Mouse (Mus musculus) hindbrain, embryonic 10.5 days (tissue): ENCODE results near the gene Fn3krp. TPM values are rescaled to one million over a fixed set of nuclear protein-coding genes. Genes with fewer than 3 reads are reported as not detected.

Experiments
- DNase-seq: peaks from one replicate; pipeline ENCODE4 v3.0.0-alpha.2; 2017; ENCODE audit warnings: low spot score
- H3K27ac ChIP-seq: fragments of 300-500 bp; sonication (generic); 2 replicates; pipeline ENCODE4 v1.5.1; 2016; ENCODE audit warnings: mild to moderate bottlenecking, moderate library complexity
- H3K27me3 ChIP-seq: fragments of 300-500 bp; sonication (generic); 2 replicates; pipeline ENCODE4 v1.6.1; 2016; ENCODE audit warnings: mild to moderate bottlenecking; ENCODE audit not compliant: poor library complexity, insufficient read depth, severe bottlenecking
- H3K36me3 ChIP-seq: fragments of 300-500 bp; sonication (generic); 2 replicates; pipeline ENCODE4 v1.6.1; 2016; ENCODE audit warnings: mild to moderate bottlenecking, moderate library complexity
- H3K4me1 ChIP-seq: fragments of 300-500 bp; sonication (generic); replicated peaks from 2 replicates; pipeline ENCODE4 v1.6.1; 2016; ENCODE audit warnings: mild to moderate bottlenecking
- H3K4me3 ChIP-seq: fragments of 300-500 bp; sonication (generic); 2 replicates; pipeline ENCODE4 v1.5.1; 2016; ENCODE audit warnings: mild to moderate bottlenecking, moderate library complexity
- H3K9me3 ChIP-seq: fragments of 300-500 bp; sonication (generic); 2 replicates; pipeline ENCODE4 v1.6.1; 2016; ENCODE audit warnings: mild to moderate bottlenecking, moderate library complexity
- WGBS: fragments of 180-500 bp; shearing (Covaris S2); methylation state at CpG from one replicate; pipeline ENCODE4 v1.1.7; 2016; 5-methylcytosine and 5-hydroxymethylcytosine counted together
- polyA plus RNA-seq: library from polyadenylated mRNA; unstranded; fragments of >200 nt; fragmentation: Nextera tagmentation; extraction: Ambion mirVana; gene quantifications from 2 replicates; pipeline ENCODE4 v1.2.1, GENCODE M21; 2016

Gene Fn3krp
- 6.9 and 7.6 TPM in 2 replicates for polyA plus RNA-seq

GRCm38 (mm10) chr11:121420830-121421552, at the start of gene Fn3krp:
Fn3krp (plus strand) TSS chr11:121421401.
- Histone ChIP-seq H3K27me3 (no peaks in the 10 kb centered on the region), H3K4me3 (peak within 1 kb of the TSS; percentile 74), H3K27ac (peak within 1 kb of the TSS; percentile 85), H3K9me3 (no peaks in the 10 kb centered on the region), H3K36me3 (no peaks in the 10 kb centered on the region), H3K4me1 (peaks cover 18% of the 10 kb centered on the region)
- DNase-seq, result peak; percentile 98
- WGBS, result 2% methylated on average over 28 of the region's 28 CpGs

GRCm38 (mm10) chr11:121373305-121373704, 47.9 kb upstream of the Fn3krp start:
- no peaks in the 10 kb centered on the region for H3K36me3 ChIP-seq
- no peaks in the 10 kb centered on the region for H3K4me1 ChIP-seq
- no peak for DNase-seq
- no peaks in the 10 kb centered on the region for H3K27me3 ChIP-seq
- H3K4me3 ChIP-seq, result no peak overlapping the region
- WGBS, result 69% methylated on average over 6 of the region's 6 CpGs
- H3K27ac ChIP-seq, result no peak overlapping the region
- H3K9me3 ChIP-seq, result 0 out of 2 replicates have a peak, but pooled peaks cover under 1% of the 10 kb centered on the region

DNA sequence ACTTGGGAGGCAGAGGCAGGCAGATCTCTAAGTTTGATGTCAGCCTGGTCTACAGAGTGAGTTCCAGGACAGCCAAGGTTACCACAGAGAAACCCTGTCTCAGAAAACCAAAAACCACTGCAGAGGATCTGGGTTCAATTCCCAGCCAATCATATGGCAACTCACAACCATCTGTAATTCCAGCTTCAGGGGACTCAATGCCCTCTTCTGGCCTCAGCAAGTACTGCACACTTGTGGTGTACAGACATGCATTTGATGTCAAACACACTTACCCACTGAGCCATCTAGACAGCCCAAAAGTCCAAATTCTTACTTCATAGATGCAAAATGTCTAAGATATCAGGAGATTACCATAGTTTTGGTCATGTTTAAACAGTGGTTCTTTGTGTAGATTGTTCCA, 42.6 kb upstream of the Fn3krp start:
- Histone ChIP-seq H3K4me3 (no peak overlapping the region), H3K36me3 (no peaks in the 10 kb centered on the region), H3K27me3 (no peaks in the 10 kb centered on the region), H3K4me1 (peaks cover 12% of the 10 kb centered on the region), H3K27ac (no peak overlapping the region), H3K9me3 (peaks cover 6% of the 10 kb centered on the region; the same call in 1 of the 2 replicates)
- DNase-seq, result no peak

GRCm38 (mm10) chr11:121380294-121380693, 40.9 kb upstream of the Fn3krp start:
- 32% methylated on average over 6 of the region's 6 CpGs for WGBS
- DNase-seq, result no peak
- Histone ChIP-seq H3K4me1 (peaks cover 12% of the 10 kb centered on the region), H3K4me3 (no peak overlapping the region), H3K36me3 (no peaks in the 10 kb centered on the region), H3K9me3 (peaks cover 6% of the 10 kb centered on the region; the same call in 1 of the 2 replicates), H3K27me3 (no peaks in the 10 kb centered on the region), H3K27ac (no peak overlapping the region)

- Histone ChIP-seq H3K36me3 (no peaks in the 10 kb centered on the region), H3K9me3 (no peaks in the 10 kb centered on the region), H3K27me3 (peaks cover 29% of the 10 kb centered on the region), H3K27ac (peak within 1 kb of the TSS; percentile 74), H3K4me1 (peaks cover 19% of the 10 kb centered on the region), H3K4me3 (peak within 1 kb of the TSS; percentile 66)
- DNase-seq, result peak; percentile 97
- 2% methylated on average over 61 of the region's 61 CpGs for WGBS
Observed at GRCm38 (mm10) chr11:121387750-121388553, 33.2 kb upstream of the Fn3krp start, which contains the start of gene Rab40b. Rab40b (minus strand) TSS chr11:121388251.

GRCm38 (mm10) chr11:121388554-121388945, 32.7 kb upstream of the Fn3krp start:
- Histone ChIP-seq H3K27ac (no peak overlapping the region), H3K9me3 (no peaks in the 10 kb centered on the region), H3K4me1 (peaks cover 19% of the 10 kb centered on the region), H3K36me3 (no peaks in the 10 kb centered on the region), H3K4me3 (peak overlapping the region; percentile 66), H3K27me3 (peaks cover 29% of the 10 kb centered on the region)
- 16% methylated on average over 6 of the region's 6 CpGs for WGBS
- DNase-seq, result no peak

GRCm38 (mm10) chr11:121390793-121391192, 30.4 kb upstream of the Fn3krp start:
- H3K27me3 ChIP-seq, result peaks cover 29% of the 10 kb centered on the region
- 69% methylated on average over 3 of the region's 3 CpGs for WGBS
- H3K4me3 ChIP-seq, result no peak overlapping the region
- no peak overlapping the region for H3K27ac ChIP-seq
- H3K9me3 ChIP-seq, result no peaks in the 10 kb centered on the region
- H3K4me1 ChIP-seq, result peaks cover 19% of the 10 kb centered on the region
- DNase-seq, result no peak
- H3K36me3 ChIP-seq, result no peaks in the 10 kb centered on the region

DNA sequence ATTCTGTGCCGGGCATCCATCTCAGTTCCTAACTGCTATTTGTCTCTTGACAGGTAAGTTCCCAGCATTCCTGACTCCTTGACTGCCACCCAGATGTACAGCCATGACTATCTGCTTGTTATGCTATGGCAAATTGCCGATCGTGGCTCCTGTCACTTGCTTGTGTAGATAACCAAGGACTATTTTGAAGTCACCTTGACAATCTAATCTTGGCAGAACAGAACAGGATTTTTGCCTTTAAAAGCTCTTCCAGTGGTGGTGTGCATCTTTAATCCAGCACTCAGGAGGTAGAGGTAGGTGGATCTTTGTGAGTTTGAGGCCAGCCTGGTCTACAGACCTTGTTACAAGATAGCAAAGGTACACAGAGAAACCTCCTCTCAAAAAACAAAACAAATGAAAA, 28.8 kb upstream of the Fn3krp start:
- H3K36me3 ChIP-seq, result no peaks in the 10 kb centered on the region
- no peaks in the 10 kb centered on the region for H3K9me3 ChIP-seq
- H3K27me3 ChIP-seq, result peaks cover 13% of the 10 kb centered on the region; the same call in 1 of the 2 replicates
- no peak overlapping the region for H3K4me3 ChIP-seq
- H3K27ac ChIP-seq, result no peak overlapping the region
- DNase-seq, result no peak
- peaks cover 14% of the 10 kb centered on the region for H3K4me1 ChIP-seq
- 86% methylated on average over 3 of the region's 3 CpGs for WGBS

- 78% methylated on average over 3 of the region's 3 CpGs for WGBS
- no peaks in the 10 kb centered on the region for H3K27me3 ChIP-seq
- no peak overlapping the region for H3K4me3 ChIP-seq
- H3K9me3 ChIP-seq, result no peaks in the 10 kb centered on the region
- H3K27ac ChIP-seq, result no peak overlapping the region
- DNase-seq, result no peak
- H3K36me3 ChIP-seq, result no peaks in the 10 kb centered on the region
- no peaks in the 10 kb centered on the region for H3K4me1 ChIP-seq
Observed at GRCm38 (mm10) chr11:121407366-121408155, 13.6 kb upstream of the Fn3krp start.

- no peak overlapping the region for H3K4me3 ChIP-seq
- WGBS, result 87% methylated on average over 5 of the region's 5 CpGs
- H3K4me1 ChIP-seq, result no peaks in the 10 kb centered on the region
- H3K27ac ChIP-seq, result no peak overlapping the region
- no peaks in the 10 kb centered on the region for H3K9me3 ChIP-seq
- H3K36me3 ChIP-seq, result no peaks in the 10 kb centered on the region
- no peak for DNase-seq
- no peaks in the 10 kb centered on the region for H3K27me3 ChIP-seq
Observed at GRCm38 (mm10) chr11:121414762-121415161, 6.4 kb upstream of the Fn3krp start.

- Histone ChIP-seq H3K27me3 (no peaks in the 10 kb centered on the region), H3K4me1 (peaks cover under 1% of the 10 kb centered on the region), H3K4me3 (no peak overlapping the region), H3K27ac (no peak overlapping the region), H3K9me3 (no peaks in the 10 kb centered on the region), H3K36me3 (no peaks in the 10 kb centered on the region)
- 85% methylated on average over 5 of the region's 5 CpGs for WGBS
- DNase-seq, result no peak
Observed at GRCm38 (mm10) chr11:121415351-121415750, 5.8 kb upstream of the Fn3krp start.

- DNase-seq, result no peak
- 85% methylated on average over 5 of the region's 5 CpGs for WGBS
- Histone ChIP-seq H3K36me3 (no peaks in the 10 kb centered on the region), H3K9me3 (no peaks in the 10 kb centered on the region), H3K4me1 (peaks cover 18% of the 10 kb centered on the region), H3K4me3 (no peak overlapping the region), H3K27me3 (no peaks in the 10 kb centered on the region), H3K27ac (no peak overlapping the region)
Observed at GRCm38 (mm10) chr11:121417971-121418370, 3.2 kb upstream of the Fn3krp start.
